Mouse (Mus musculus) G1E (cell line): Measurements from ENCODE around the gene Irs1.

Experiments used
- CTCF ChIP-seq: IDR thresholded peaks from 2 replicates; pipeline ENCODE4 v1.5.1; 2012; ENCODE audit warnings: low read depth, low read length, inconsistent platforms, mixed read lengths
- GATA1 ChIP-seq: IDR thresholded peaks from 2 replicates; pipeline ENCODE4 v1.6.1; 2012; ENCODE audit warnings: borderline replicate concordance, low read length, inconsistent platforms, mixed read lengths

GRCm38 (mm10) chr1:82329954-82330247 is 38.7 kb upstream of the Irs1 start:
- TF ChIP-seq GATA1 (no peak), CTCF (no peak)
